Mouse (Mus musculus) liver, adult (tissue): ENCODE data around the gene Ndufs7.

Experiments used
- GATA4 ChIP-seq: IDR thresholded peaks from 2 replicates; pipeline ENCODE4 v1.6.1; 2014; ENCODE audit warnings: mild to moderate bottlenecking, low read length; ENCODE audit not compliant: insufficient replicate concordance

Ndufs7 gene

GRCm38 (mm10) chr10:80248971-80249640, at the start of gene Ndufs7:
Gene Ndufs7 (plus strand): TSS chr10:80249121.
- peak; percentile 12; the same call in 1 of the 2 replicates for TF ChIP-seq GATA4

GRCm38 (mm10) chr10:80199440-80200008, 49.4 kb upstream of the Ndufs7 start:
- no peak for TF ChIP-seq GATA4

GRCm38 (mm10) chr10:80200485-80200884, 48.4 kb upstream of the Ndufs7 start:
- no peak for TF ChIP-seq GATA4

- TF ChIP-seq GATA4: no peak
Observed at GRCm38 (mm10) chr10:80204055-80204454, 44.9 kb upstream of the Ndufs7 start.

- TF ChIP-seq GATA4: no peak
Observed at GRCm38 (mm10) chr10:80207201-80207600, 41.7 kb upstream of the Ndufs7 start.

- no peak for TF ChIP-seq GATA4
Observed at GRCm38 (mm10) chr10:80207676-80208075, 41.2 kb upstream of the Ndufs7 start.

- TF ChIP-seq GATA4: no peak
Observed at GRCm38 (mm10) chr10:80208248-80208647, 40.7 kb upstream of the Ndufs7 start.

GRCm38 (mm10) chr10:80208841-80209371, 40.0 kb upstream of the Ndufs7 start:
- no peak for TF ChIP-seq GATA4

- no peak for TF ChIP-seq GATA4
Observed at GRCm38 (mm10) chr10:80215048-80215772, 33.7 kb upstream of the Ndufs7 start.

- no peak for TF ChIP-seq GATA4
Observed at GRCm38 (mm10) chr10:80220676-80221075, 28.2 kb upstream of the Ndufs7 start.

GRCm38 (mm10) chr10:80226071-80226415, 22.9 kb upstream of the Ndufs7 start:
- no peak; the same call in 1 of the 2 replicates for TF ChIP-seq GATA4

GRCm38 (mm10) chr10:80226416-80227165, 22.3 kb upstream of the Ndufs7 start, which contains the start of gene Mum1:
Gene Mum1 (plus strand): TSS chr10:80226434.
- TF ChIP-seq GATA4: peak; percentile 33; the same call in 1 of the 2 replicates

- TF ChIP-seq GATA4: no peak
Observed at GRCm38 (mm10) chr10:80227166-80227539, 21.8 kb upstream of the Ndufs7 start.

GRCm38 (mm10) chr10:80227877-80228775, 20.8 kb upstream of the Ndufs7 start:
- no peak for TF ChIP-seq GATA4
